Mouse (Mus musculus): Measurements from ENCODE around the gene Shld2.

- TF ChIP-seq CTCF (IDR thresholded peaks at IDR 0.05; ENCODE audit: low read depth) (no peak), EP300 (IDR thresholded peaks at IDR 0.05; ENCODE audit: low read depth) (no peak)
Observed at GRCm38 (mm10) chr14:34232866-34233680, 77.2 kb downstream of the Shld2 start.

Data from liver, postnatal 0 days (tissue).